Mouse (Mus musculus): ENCODE data around the gene Rfx4.
A peak's percentile ranks its signal among the peaks of the same experiment; 100 is the strongest.

The Rfx4 gene

DNA sequence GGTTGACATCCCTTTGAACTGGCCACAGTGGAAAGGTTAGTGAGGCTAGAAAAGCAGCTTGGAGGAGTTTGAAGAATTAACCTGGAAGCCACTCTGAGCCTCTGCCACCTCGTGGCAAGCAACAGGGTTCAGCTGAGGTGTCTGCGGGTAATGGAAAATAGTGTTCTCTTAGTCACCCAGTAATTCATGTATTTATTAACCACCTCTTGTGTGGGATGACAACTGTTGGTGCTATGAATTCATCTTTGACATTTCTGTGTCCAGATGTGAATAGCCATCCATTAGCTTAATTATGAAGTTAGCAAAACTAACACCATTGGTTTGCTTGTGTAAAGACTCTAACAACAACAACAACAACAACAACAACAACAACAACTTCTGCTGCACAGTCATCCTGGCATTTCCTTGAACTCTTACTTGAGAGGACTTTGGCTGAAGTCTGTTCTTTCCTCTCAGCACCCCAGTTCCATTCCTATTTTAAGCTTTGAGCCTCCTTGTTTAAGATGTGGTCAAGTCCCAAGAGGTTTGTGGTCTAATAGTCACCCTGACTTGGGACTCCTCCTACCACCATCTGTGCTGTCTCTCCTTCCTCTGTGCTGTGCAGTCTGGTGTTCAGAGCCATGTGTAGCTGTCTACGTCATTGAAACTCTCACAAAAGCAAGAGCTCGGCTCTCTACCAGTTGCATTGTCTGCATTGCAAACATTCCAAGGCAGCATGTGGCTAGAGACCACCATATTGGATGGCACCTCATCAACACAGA, 60.0 kb downstream of the Rfx4 start:
- no peak for DNase-seq

DNA sequence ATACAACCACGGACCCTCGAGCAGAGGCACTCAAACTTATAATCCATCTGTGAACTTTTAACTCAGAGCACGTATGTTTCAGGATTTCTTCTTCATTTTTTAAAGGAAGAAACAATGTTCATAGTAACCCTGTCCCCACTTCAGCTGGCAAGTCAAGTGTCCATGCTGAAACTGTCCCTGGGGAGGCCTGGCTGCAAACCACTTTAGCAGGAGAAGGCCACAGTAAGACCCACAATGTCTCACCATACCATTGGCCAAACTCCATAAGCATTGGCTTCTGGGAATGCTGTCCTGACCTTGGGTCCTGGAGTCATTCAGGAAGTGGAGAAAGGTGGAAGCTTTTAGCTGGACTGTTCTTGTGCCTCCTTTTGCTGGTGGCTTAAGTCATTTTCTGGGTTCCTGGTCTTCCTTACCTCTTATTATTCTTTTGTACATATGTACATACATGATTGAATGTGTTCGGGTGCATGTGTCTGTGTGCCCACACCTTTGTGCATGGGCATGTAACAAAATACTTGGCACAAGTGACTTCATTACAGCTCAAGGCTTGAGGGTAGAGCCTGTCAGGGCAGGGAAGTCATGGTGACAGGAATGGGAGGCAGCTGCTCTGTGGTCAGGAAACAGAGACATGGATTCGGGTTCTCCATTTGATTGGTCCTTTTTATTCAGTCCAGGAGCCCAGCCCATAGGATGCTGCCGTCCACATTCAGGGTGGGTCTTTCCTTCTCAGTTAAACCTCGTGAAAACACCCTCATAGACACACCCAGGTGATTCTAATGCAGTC, 61.4 kb downstream of the Rfx4 start:
- no peak for DNase-seq

DNA sequence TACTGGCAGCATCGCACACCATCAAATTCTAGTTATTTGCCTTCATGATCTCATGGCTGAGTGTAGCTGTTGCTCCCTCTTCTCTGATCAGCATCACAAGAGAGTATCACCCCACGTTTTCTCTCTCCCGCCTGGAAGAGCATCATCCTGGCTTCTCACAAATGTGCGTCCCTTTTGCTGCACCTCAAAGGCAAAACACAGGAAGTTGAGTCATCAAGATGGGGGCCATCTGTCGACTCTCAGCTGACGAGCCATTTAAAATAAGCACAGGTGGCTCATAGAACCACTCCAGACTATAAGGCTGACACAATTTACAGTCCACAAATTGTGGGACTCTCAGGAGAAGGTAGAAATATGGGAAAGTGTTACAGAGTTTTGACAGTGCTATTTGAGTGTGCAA, 63.8 kb downstream of the Rfx4 start:
- DNase-seq, result no peak

DNA sequence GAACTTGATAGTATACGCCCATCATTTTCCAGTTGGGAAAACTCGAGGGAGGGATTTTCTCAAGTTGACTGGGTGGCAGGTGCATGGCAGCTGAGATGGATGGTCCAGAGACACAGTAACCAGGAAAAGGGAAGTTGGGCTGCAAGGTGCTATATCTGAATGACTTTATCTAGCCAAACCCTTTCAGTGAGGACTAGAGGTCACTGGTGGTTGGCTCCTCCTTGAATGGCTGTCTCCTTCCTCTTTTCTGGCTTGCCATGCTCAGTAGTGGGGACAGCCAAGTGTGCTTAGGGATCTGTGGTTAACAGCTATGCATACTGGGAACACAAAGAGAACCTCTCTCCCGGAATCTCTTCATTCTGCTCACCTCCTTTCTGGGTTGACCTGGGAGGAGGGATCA, 64.4 kb downstream of the Rfx4 start:
- DNase-seq, result no peak

DNA sequence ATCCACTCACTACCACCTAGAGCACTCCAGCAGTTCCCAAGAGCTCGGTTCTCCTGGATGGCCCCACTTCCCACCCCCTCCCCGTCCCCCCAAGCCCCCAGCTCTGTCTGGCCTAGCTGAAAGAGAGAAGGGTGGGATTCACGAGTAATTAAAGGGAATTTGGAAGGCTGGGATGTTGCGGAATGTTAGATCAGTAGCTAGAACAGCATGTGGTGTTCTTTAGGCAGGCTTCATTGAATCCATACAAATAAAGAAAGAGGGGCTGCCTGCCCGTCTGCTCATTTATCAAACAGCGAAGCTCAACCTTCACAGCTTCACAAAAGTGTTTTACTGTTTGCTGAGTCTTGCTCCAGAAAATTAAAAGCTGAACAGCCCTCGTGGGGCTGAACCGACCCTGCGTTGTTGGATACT, 66.9 kb downstream of the Rfx4 start:
- no peak for DNase-seq

DNA sequence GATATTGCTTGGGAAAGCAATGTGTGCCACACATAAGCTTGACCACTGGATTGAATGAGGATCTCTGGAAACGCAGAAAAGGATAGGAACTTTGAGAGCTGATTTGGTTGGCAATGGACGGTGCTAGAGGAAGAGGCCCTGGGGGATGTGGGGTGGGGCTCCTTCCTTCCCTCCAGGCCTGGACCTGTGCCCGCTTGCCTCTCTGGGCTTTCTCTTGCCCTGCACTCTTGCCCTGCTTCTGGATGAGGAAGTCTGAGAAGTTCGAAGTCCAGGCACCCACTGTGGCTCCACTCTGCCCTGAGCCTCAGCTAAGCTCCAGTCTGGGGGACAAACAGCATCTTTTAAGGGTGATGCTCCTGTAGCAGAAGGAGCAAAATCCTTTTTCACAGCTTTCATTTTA, 67.8 kb downstream of the Rfx4 start:
- peak; percentile 52 for DNase-seq

DNA sequence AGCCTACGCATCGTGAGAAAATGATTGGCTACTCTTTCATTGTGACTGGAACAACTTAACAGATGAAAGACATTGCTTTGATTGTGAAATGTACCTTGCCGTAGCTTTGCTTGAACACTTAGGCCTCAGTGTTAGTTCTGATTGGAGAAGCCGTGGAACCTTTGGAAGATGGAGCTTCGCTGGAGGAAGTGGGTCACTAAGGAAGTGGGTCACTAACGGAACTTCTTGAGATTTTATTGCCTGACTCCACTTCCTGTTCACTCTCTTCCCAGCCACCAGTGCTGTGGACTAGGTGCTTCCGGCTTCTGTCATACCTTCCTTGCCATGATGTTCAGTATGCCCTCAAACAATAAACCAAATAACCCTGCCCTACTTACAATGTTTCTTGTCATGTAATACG, 73.1 kb downstream of the Rfx4 start:
- no peak for DNase-seq

DNA sequence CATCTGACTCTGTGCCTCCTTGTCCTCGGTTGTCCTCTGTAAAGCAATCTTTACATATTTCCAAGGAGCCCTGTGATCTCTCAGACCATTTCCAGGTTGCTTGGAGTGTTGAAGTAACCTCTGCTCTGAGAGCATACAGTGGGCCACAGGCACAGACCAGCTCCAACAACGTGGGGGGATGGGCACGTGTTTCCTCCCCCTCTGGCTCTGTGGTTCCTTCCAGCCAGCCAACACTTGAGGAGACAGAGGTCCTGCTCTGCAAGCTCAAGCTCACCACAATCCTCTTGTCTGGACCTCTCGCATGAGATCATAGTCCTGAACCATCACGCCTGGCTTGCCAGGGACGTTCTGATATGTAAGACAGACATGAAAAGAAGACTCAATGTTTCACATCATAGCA, 79.7 kb downstream of the Rfx4 start:
- DNase-seq, result no peak

DNA sequence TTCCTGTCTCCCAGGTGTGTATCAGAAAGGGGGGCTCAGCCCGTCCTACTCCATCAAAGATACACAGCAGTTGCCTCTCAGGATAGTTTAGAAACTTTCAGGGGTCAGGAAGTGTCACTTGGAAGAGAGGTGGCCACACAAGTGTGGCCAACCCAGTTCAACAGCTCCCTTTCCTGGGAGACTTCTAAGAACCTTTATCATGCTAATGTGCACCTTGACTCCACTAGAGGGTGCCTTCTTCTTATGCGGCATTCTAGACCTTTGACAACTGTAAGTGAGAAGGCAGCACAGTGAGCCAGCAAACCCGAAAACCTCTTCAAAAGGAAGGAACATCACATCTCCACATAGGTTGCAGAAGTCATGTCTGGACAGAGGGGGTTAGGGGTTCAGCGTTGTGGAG, 80.2 kb downstream of the Rfx4 start:
- DNase-seq, result peak; percentile 38

DNA sequence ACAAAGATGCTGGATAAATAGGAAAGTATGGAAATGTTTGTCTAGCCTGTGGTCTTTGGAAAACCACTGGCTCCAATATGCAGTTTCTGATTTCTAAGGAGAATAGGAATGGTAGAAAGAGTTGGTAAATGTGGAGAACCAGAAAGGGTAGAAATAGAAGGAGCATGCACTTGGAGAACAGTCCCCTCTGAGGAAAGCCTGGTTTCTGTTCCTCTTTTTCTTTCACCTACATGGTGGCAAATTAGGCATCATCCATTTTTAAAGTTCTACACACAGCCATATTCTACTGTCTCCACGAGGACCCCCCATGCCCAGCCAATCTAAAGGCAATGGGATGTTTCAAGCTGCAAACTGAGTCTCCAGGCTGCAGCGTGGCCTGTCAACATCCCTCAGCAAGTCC, 81.5 kb downstream of the Rfx4 start:
- no peak for DNase-seq

DNA sequence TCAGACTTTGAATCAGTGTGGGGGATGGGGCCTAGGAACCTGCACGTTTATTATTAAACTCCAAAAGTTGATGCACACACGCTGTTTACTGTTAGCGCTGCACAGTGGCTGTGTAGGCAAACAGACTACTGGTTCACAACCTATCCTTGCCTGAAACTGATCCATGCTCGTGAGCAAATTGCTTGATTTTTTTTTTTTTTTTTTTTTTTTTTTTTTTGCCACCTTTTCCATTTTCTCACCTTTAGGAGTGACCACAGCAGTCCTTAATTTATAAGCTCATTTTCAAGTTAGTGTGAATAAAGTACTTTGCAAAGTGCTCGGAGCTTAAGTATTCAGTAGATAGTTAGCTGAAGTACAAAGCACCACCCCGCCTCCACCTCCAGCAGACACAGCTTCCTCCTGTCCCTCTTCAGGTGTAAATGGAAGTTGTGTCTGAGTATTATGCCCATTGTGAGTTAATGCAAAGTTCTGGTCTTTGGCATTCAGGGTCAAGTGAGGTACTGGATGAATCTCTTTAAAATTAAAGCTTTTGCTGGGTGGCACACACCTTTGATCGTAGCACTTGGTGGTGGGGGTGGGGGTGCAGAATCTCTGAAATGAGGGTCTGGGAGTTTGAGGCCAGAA, 83.1 kb downstream of the Rfx4 start:
- no peak for DNase-seq

DNA sequence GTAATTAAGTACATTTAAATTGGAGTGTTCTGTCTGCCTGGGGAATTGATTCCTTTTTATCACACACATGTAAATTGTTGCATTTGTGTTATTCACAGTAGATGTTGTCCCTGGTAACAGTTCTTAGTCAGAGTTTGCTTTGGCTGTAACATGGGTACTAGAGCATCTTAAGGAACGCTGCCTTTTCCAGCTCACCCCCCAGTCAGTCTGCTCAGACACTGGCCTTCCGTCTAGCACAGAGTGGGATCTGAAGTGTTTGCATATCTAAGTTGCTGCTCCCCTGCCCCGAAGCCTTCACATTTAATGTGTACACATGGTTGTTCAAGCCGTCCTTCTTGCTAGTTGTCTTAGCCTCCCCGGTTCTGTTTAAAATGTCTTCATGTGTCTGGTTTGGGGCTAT, 90.8 kb downstream of the Rfx4 start:
- no peak for DNase-seq

DNA sequence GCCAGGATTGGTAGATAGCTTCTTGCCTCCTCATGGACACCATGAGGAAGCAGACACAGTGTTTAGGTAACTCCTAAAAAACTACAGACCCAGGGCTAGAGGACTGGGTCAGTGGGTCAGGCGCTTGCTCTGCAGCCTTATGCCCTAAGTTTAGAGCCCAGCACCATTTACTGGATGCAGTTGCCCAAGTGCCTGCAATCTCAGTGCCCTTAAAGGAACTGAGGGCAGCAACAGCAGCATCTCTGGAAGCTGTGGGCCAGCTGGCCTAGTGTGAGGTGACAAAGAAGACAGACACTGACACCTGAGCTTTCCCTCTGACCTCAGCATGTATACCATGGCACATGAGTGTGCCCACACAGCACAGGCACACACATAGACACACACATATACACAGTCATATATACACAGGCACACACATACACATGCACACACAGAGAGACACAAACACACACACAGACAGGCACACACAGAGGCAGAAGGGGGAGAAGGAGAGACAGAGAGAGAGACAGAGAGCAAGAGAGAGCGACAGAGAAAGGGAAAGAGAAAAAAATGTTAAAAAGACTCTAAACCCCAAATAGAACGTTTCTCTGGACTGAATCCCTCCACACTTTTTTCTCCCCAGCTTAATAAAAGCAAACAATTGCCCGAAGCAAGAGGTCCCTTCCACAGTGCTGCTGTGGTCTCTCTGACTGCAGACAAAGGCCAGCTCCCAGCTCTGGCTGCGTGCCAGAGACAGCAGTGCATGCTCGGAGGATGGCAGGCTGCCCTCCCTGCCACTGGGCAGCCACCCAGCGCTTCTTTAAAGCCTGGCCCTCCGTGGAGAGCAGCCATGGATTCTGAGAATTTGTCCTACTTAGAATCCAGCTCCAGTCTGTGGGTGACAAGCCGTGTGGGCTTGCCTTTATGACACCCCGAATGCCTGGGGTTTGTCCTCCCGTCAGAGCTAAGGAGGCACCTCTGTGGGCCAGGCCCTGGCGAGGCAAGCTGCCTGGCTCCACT, 96.4 kb downstream of the Rfx4 start:
- DNase-seq, result peak; percentile 84

DNA sequence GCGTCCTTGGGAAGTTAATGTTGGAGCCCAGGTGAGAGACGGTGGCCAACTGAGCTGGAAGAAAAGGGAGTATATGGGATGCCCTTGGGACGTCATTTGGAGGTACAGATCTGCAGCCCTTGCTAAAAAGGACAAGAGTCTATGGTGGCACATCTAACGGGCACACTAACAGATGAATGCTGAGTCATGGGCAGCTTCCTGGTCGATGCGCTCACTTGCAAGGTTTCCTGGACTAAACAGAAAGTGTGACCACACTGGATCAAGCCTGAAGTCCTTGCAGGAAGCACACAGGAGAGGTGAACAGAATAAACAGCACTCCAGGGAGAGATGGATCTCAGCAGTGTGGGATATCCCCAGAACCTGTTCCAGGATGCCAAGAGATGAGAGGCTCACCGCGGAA, 98.2 kb downstream of the Rfx4 start:
- DNase-seq, result no peak

DNA sequence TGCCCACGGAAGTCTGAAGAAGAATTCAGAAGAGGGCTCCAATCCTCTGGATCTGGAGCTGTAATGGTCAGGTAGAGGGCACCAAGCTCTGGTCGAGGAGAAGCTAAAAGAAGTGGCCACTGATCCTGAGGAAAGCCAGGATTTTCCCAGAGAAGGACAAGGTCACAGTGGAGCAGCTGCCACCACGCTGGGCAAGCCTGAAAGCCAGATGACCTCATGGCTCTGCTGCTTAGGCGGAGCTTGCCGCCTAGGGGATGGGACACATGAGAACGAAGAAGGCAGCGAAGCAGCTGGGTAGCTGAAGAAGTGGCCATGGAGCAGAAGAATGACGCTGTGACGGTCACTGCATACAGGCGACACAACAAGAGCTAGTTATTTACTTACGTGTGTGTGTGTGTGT, 99.6 kb downstream of the Rfx4 start:
- no peak for DNase-seq

DNA sequence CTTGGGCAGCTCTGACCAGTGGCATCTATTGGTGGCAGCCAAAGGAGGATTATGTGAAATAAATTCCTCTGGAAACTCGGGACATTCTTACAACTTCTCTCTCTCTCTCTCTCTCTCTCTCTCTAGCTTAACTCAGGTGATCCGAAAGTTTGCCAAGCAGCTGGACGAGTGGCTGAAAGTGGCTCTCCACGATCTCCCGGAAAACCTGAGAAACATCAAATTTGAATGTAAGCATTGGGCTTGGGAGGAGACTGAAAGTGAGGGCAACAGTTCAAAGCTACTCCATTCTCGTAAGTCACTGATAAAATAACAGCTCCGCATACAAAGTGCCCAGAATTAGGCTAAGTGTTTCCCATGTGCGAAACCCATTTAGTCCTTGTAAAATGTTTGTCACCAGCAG, 102.5 kb downstream of the Rfx4 start:
- no peak for DNase-seq

DNA sequence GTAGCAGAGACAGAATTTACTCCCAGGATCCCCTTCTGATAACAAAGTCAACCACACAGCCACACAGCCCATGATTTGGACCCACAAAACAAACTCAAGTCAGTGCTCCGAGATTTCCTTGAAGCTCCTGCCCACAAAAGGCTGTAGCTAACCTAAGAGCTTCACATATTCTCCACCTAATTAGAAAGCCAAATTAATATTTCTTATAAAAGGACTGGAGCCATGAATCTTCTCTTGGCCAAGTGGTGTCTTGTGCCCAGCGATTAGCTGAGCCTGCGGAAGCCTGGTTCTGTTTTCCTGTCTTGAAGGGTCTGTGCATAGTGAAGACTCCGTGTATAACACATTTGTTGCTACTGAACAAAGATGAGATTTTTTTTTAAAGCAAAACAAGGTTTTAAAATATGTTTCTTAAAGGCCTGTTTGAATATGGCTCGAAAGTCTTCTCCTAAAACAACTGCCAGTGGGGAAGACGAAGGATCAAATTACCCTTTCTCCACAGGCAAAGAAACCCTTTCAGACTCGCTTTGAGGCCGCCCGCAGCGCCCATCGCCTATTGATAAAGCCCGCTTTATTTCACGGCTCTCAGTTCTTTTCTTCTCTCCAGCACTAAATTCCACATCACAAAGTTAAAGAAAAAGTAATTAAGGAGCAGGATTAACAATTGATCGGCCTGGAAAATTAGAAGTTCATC, 103.1 kb downstream of the Rfx4 start:
- DNase-seq, result no peak

DNA sequence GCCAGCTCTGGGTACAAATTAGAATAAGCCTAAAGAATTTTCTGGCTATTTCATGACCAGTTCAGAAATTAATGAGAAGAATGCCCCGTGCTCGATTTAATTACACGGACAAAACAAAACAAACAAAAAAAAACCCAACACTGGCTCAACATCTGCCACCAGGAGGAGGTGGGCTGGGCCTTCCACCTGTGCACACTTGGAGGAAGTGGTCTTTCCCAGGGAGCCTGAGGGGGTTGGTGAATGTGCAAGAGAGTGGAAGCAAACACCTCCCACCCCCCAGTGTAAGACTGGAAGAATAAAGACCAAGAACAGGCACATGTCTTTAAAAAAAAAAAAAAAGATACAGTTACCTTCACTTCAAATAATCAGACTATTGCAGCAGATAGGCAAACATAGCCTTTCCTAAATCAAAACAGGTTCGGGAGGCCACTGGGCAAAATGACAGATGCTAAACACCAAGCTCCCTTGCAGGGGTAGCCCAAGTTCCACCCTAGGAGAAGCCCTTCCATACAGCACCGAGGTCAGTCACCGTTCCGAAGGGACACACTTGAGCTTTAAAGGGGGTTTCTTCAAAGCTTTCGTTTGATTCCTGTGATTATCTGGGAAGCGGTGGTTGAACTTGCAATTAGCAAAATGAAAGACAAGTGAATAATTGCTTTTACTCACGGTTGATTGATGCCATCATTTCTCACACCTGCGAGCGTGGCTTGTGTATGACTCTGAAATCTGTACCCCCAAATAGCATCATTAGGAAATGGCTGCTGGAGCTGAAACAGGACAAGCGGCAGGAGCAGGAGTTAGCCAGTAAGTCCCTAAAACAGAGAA, 103.9 kb downstream of the Rfx4 start:
- DNase-seq, result no peak

DNA sequence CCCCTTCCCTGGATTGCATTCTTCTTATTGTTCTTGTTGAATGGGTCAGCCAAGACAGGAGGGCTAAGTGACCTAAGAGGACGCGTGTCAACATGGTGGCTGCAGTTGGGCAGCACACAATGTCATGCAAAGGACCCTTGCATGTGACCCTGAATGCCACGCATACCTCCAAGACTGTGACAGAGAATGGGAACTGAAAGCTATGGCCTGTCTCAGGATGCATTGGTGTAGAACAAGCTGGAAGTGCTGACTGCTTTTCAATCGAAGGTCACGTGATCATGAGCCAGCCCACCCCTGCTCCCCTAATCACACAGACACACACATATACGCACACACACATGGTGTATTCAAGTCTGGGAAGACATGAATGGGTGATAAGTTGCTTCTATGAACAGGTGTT, 107.6 kb downstream of the Rfx4 start:
- no peak for DNase-seq

DNA sequence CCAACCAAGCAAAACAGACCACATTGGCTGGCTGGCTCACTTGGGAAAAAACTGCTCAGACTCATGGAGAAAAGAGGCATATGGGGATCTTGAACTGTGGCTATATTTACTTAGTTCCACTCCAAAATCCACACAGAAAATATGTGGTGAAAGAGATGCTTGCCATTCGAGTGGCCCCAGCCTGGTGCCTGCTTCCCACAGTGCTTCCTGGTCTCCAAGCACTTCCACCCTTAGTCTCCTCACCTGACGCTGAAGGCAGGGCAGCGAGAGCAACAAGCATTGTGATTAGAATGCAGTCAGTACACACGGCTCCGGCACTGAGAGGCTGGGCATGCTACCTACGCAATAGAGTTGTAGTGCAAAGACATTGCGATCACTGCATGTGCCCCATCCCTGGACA, 111.7 kb downstream of the Rfx4 start:
- no peak for DNase-seq

DNA sequence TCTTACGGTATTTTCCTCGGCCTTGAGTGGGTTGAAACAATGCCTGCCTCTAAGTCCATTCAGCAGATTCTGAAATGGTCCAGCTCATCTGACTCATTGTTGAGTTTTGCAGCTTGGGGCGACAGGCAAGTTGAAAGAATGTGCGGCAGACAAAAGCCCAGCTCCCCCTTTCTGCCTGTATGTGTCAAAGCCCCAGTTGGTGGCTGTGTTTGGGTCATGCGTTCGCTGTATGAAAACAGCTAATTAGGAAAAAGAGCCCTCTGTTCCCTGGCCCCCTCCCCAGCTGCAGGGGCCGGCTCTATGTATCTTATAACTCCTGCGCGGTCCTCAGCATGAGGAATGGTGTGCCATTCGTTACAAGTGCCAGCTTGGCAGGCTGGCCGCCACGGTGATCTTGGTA, 115.4 kb downstream of the Rfx4 start:
- DNase-seq, result no peak

Data from kidney, postnatal 10 days (tissue).